Mouse (Mus musculus) spleen, embryonic (tissue): Measurements from ENCODE around the gene Cfap298.

Experiments used
- CTCF ChIA-PET: fragments of 350-600 bp; sonication (Branson Sonifier 250); formaldehyde crosslinking; loops from one replicate; lab custom pipeline; 2022; lab: Charles Lee

The Cfap298 gene

GRCm38 (mm10) chr16:90934687-90935328 lies at the start of gene Cfap298:
Cfap298 (minus strand) TSS chr16:90935114.
- CTCF ChIA-PET, result no interaction called here

GRCm38 (mm10) chr16:90971004-90971403 lies 36.1 kb upstream of the Cfap298 start:
- CTCF ChIA-PET, result no interaction called here

- CTCF ChIA-PET, result interaction anchor here (0.6 kb wide), 1 partner anchor 207 kb away, joined by 11 read pairs; no protein-coding TSS in a partner anchor
Observed at GRCm38 (mm10) chr16:90966241-90966640, 31.3 kb upstream of the Cfap298 start.

- CTCF ChIA-PET, result interaction anchor here (0.6 kb wide), 1 partner anchor 48 kb away, joined by 3 read pairs; no protein-coding TSS in a partner anchor
Observed at GRCm38 (mm10) chr16:90964302-90964701, 29.4 kb upstream of the Cfap298 start.

- CTCF ChIA-PET, result interaction anchor here (0.6 to 0.7 kb wide), 2 partner anchors 48 to 1522 kb away, joined by 3 read pairs; partner anchors contain the start of gene Clic6
Observed at GRCm38 (mm10) chr16:90963866-90964265, 29.0 kb upstream of the Cfap298 start.

GRCm38 (mm10) chr16:90963231-90963630 lies 28.3 kb upstream of the Cfap298 start:
- CTCF ChIA-PET, result no interaction called here

GRCm38 (mm10) chr16:90958301-90959085 lies 23.6 kb upstream of the Cfap298 start:
- CTCF ChIA-PET, result no interaction called here

- CTCF ChIA-PET, result no interaction called here
Observed at GRCm38 (mm10) chr16:90955494-90955893, 20.6 kb upstream of the Cfap298 start.

GRCm38 (mm10) chr16:90953770-90954169 lies 18.9 kb upstream of the Cfap298 start:
- CTCF ChIA-PET, result no interaction called here

- CTCF ChIA-PET, result no interaction called here
Observed at GRCm38 (mm10) chr16:90953147-90953546, 18.2 kb upstream of the Cfap298 start.

GRCm38 (mm10) chr16:90950354-90950963 lies 15.5 kb upstream of the Cfap298 start:
- CTCF ChIA-PET, result no interaction called here

- CTCF ChIA-PET, result no interaction called here
Observed at GRCm38 (mm10) chr16:90946977-90947376, 12.1 kb upstream of the Cfap298 start.

- CTCF ChIA-PET, result no interaction called here
Observed at GRCm38 (mm10) chr16:90941246-90941645, 6.3 kb upstream of the Cfap298 start.

GRCm38 (mm10) chr16:90934193-90934686 lies 674 bp downstream of the Cfap298 start:
- CTCF ChIA-PET, result no interaction called here

- CTCF ChIA-PET, result no interaction called here
Observed at GRCm38 (mm10) chr16:90933534-90934176, 1.3 kb downstream of the Cfap298 start.

GRCm38 (mm10) chr16:90927446-90927845 lies 7.5 kb downstream of the Cfap298 start:
- CTCF ChIA-PET, result no interaction called here

- CTCF ChIA-PET, result no interaction called here
Observed at GRCm38 (mm10) chr16:90925461-90925860, 9.5 kb downstream of the Cfap298 start.

GRCm38 (mm10) chr16:90924606-90925370 lies 10.1 kb downstream of the Cfap298 start:
- CTCF ChIA-PET, result no interaction called here

GRCm38 (mm10) chr16:90921471-90922159 lies 13.3 kb downstream of the Cfap298 start:
- CTCF ChIA-PET, result no interaction called here

GRCm38 (mm10) chr16:90917156-90917555 lies 17.8 kb downstream of the Cfap298 start:
- CTCF ChIA-PET, result no interaction called here
